Mouse (Mus musculus): ENCODE data around the gene Card19. TPM values are rescaled to one million over a fixed set of nuclear protein-coding genes. Genes with fewer than 3 reads are reported as not detected.

Gene Card19
- total RNA-seq, 2 experiments from 2014 or later, result 7.6 to 12.6 TPM

GRCm38 (mm10) chr13:49233792-49234572 lies 18.1 kb upstream of the Card19 start:
- no peak for DNase-seq
- intact Hi-C loops (cut with DNase I), result no loop called here

- intact Hi-C loops (cut with DNase I), result no loop called here
- no peak for DNase-seq
Observed at GRCm38 (mm10) chr13:49225633-49226032, 9.8 kb upstream of the Card19 start.

GRCm38 (mm10) chr13:49225159-49225558 lies 9.3 kb upstream of the Card19 start:
- DNase-seq, result no peak
- intact Hi-C loops (cut with DNase I), result no loop called here

- intact Hi-C loops (cut with DNase I), result no loop called here
- DNase-seq, result no peak
Observed at GRCm38 (mm10) chr13:49224729-49225128, 8.9 kb upstream of the Card19 start.

GRCm38 (mm10) chr13:49224314-49224713 lies 8.5 kb upstream of the Card19 start:
- intact Hi-C loops (cut with DNase I), result no loop called here
- DNase-seq, result no peak

GRCm38 (mm10) chr13:49220912-49221311 lies 5.1 kb upstream of the Card19 start:
- no peak for DNase-seq
- intact Hi-C loops (cut with DNase I), result no loop called here

- DNase-seq, result no peak
- intact Hi-C loops (cut with DNase I), result no loop called here
Observed at GRCm38 (mm10) chr13:49219367-49219766, 3.5 kb upstream of the Card19 start.

GRCm38 (mm10) chr13:49218651-49219050 lies 2.8 kb upstream of the Card19 start:
- intact Hi-C loops (cut with DNase I), result no loop called here
- no peak for DNase-seq

- intact Hi-C loops (cut with DNase I), result no loop called here
- DNase-seq, result no peak
Observed at GRCm38 (mm10) chr13:49216808-49217561, 1.1 kb upstream of the Card19 start.

DNA sequence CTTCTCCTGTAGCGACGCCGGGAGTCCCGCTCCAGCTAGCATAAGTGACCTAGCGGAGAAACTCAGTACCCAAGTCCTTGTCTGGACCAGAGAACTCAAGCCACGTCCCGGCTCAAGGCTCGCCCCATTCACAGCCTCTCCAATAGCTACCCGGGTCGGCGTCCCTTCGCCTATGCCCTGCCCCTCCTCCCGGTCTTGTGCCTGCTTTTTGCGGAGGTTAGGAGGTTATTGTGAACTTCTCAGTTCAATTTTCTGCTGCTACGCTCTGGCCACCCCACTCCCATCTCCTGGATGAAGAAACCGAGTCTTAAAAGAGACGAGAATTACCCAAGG lies 349 bp upstream of the Card19 start:
- no peak for DNase-seq
- intact Hi-C loops (cut with DNase I), result no loop called here

- no peak for DNase-seq
- intact Hi-C loops (cut with DNase I), result no loop called here
Observed at GRCm38 (mm10) chr13:49215128-49215503, 721 bp downstream of the Card19 start.

GRCm38 (mm10) chr13:49214454-49214853 lies 1.4 kb downstream of the Card19 start:
- intact Hi-C loops (cut with DNase I), result no loop called here
- DNase-seq, result peak; percentile 53

GRCm38 (mm10) chr13:49213531-49213932 lies 2.3 kb downstream of the Card19 start:
- intact Hi-C loops (cut with DNase I), result no loop called here
- no peak for DNase-seq

DNA sequence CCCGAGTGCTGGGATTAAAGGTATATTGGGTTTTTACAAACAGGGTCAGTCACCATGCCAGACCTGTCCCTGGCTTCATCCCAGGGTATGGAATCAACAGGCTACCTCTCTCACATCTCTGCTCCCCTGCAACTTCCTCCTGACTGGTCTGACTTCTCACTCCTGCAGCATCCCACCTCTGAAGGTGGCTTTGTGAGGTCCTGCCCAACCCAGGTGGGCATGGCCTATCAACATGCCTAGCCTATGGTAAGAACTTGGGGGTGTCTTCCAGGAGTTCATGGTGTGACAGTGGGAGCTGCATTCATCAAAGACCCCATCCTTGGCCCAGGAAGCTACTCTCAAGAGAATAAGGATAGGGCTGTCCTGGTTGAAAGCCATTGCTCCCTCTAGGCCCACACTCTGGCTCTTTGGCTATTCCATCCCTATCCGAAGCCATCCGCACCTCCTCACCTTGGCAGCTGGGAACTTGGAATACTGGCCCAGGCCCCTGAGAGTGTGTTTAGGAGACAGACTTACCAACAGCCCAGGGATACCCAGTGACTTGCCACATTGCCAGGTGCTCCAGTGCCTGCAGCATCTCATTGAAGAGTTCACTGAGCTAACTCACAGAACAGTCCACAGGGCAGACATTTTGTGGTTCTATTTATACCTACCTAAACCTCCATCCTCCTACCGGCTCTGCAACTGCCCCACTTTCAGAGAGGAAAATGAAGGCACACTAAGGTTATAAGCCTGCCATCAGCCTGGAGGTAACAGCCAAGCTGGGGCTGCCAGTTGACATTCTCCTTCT lies 2.9 kb downstream of the Card19 start:
- intact Hi-C loops (cut with DNase I), result no loop called here
- DNase-seq, result no peak

GRCm38 (mm10) chr13:49209306-49209705 lies 6.5 kb downstream of the Card19 start:
- intact Hi-C loops (cut with DNase I), result no loop called here
- no peak for DNase-seq

GRCm38 (mm10) chr13:49206341-49206740 lies 9.5 kb downstream of the Card19 start:
- DNase-seq, result no peak
- intact Hi-C loops (cut with DNase I), result no loop called here

- intact Hi-C loops (cut with DNase I), result no loop called here
- peak; percentile 87 for DNase-seq
Observed at GRCm38 (mm10) chr13:49205381-49205998, 10.3 kb downstream of the Card19 start.

- DNase-seq, result no peak
- intact Hi-C loops (cut with DNase I), result no loop called here
Observed at GRCm38 (mm10) chr13:49202556-49202955, 13.3 kb downstream of the Card19 start.

GRCm38 (mm10) chr13:49200688-49201087 lies 15.1 kb downstream of the Card19 start:
- DNase-seq, result no peak
- intact Hi-C loops (cut with DNase I), result no loop called here

GRCm38 (mm10) chr13:49199891-49200290 lies 15.9 kb downstream of the Card19 start:
- DNase-seq, result no peak
- intact Hi-C loops (cut with DNase I), result no loop called here

DNA sequence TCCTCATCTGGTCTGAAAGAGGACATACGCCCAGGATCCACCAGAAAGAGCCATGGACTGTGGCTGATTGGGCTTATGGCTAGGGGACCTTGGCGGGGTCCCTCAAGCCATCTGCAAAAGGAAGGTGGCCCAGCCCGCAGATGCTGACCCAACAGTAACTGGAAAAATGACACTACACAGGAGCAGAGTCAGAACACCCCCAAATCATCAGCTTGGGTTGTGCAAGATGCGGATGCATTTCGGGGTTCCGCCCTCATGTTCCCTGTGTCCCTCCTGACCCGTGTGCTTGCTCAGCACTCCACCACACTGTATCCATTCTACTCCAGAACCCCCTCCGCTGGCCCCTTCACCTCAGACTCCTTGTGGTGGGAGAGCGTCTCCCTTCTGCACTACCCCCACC lies 17.1 kb downstream of the Card19 start:
- DNase-seq, result no peak
- intact Hi-C loops (cut with DNase I), result no loop called here
